Mouse (Mus musculus) lung, embryonic 16.5 days (tissue): ENCODE data around the gene Cpa3. TPM values are rescaled to one million over a fixed set of nuclear protein-coding genes. Genes with fewer than 3 reads are reported as not detected.

Source experiments
- ATAC-seq: fragments of 200-750 bp; cut with Nextera tagmentation; 2 replicates; pipeline ENCODE4 v1.8.0; 2017; ENCODE audit warnings: low read depth, mild to moderate bottlenecking, moderate library complexity
- H3K27ac ChIP-seq: fragments of 300-500 bp; sonication (generic); 2 replicates; pipeline ENCODE4 v1.5.1; 2014; ENCODE audit warnings: mild to moderate bottlenecking, control low read depth, low read length
- H3K27me3 ChIP-seq: fragments of 300-500 bp; sonication (generic); 2 replicates; pipeline ENCODE4 v1.6.1; 2014; ENCODE audit warnings: low read depth, low read length, mixed read lengths; ENCODE audit not compliant: control insufficient read depth, insufficient read depth
- H3K36me3 ChIP-seq: fragments of 300-500 bp; sonication (generic); 2 replicates; pipeline ENCODE4 v1.6.1; 2014; ENCODE audit warnings: low read length; ENCODE audit not compliant: control insufficient read depth, insufficient read depth
- H3K4me1 ChIP-seq: fragments of 300-500 bp; sonication (generic); replicated peaks from 2 replicates; pipeline ENCODE4 v1.6.1; 2014; ENCODE audit warnings: low read length, mixed read lengths; ENCODE audit not compliant: control insufficient read depth, insufficient read depth
- H3K4me2 ChIP-seq: fragments of 300-500 bp; sonication (generic); 2 replicates; pipeline ENCODE4 v1.6.1; 2014; ENCODE audit warnings: low read depth, low read length, control low read depth
- H3K4me3 ChIP-seq: fragments of 300-500 bp; sonication (generic); 2 replicates; pipeline ENCODE4 v1.5.1; 2014; ENCODE audit warnings: mild to moderate bottlenecking, low read length, control low read depth
- H3K9ac ChIP-seq: fragments of 300-500 bp; sonication (generic); 2 replicates; pipeline ENCODE4 v1.6.1; 2014; ENCODE audit warnings: low read length, control low read depth
- H3K9me3 ChIP-seq: fragments of 300-500 bp; sonication (generic); 2 replicates; pipeline ENCODE4 v1.6.1; 2016; ENCODE audit warnings: low read length; ENCODE audit not compliant: control insufficient read depth
- WGBS: fragments of 180-500 bp; shearing (Covaris S2); extraction: QIAGEN DNeasy Blood & Tissue Kit; methylation state at CpG from one replicate; pipeline ENCODE4 v1.1.7; 2014; 5-methylcytosine and 5-hydroxymethylcytosine counted together
- polyA plus RNA-seq: library from polyadenylated mRNA; unstranded; fragments of >200 nt; fragmentation: Nextera tagmentation; extraction: Ambion mirVana; gene quantifications from 2 replicates; pipeline ENCODE4 v1.2.1, GENCODE M21; 2015

Gene Cpa3
- polyA plus RNA-seq, 1 experiment from 2014 or later = 7.2 TPM

GRCm38 (mm10) chr3:20229027-20229426 lies 13.0 kb downstream of the Cpa3 start:
- H3K4me3 ChIP-seq = no peak overlapping the region
- H3K36me3 ChIP-seq = no peaks in the 10 kb centered on the region
- no peaks in the 10 kb centered on the region for H3K4me1 ChIP-seq
- H3K9ac ChIP-seq = no peak overlapping the region
- WGBS = 82% methylated on average over 1 of the region's 1 CpGs
- no peaks in the 10 kb centered on the region for H3K27me3 ChIP-seq
- no peak for ATAC-seq
- H3K4me2 ChIP-seq = no peak overlapping the region
- no peaks in the 10 kb centered on the region for H3K9me3 ChIP-seq
- H3K27ac ChIP-seq = no peak overlapping the region

DNA sequence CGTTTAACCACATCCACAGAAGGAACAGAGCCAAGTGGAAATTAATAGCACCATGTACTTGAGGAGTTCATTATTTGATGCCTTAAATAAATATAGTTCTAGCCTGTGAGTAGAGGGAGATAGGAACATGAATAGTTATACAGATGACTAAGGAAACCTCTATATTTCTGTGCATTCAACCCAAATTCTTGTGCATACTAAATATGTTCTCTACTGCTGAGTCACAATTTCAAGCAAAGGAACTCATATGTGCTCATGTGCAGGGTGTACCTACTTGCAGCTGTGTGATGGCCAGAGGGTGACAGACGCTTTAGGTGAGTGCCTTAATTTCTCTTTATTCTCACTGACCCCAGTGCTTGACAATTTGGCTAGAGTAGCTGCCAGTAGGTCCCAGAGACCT lies 16.6 kb downstream of the Cpa3 start:
- WGBS = 49% methylated on average over 2 of the region's 2 CpGs
- Histone ChIP-seq H3K36me3 (no peaks in the 10 kb centered on the region), H3K4me1 (no peaks in the 10 kb centered on the region)

GRCm38 (mm10) chr3:20222926-20223698 lies 18.9 kb downstream of the Cpa3 start:
- 71% methylated on average over 9 of the region's 9 CpGs for WGBS
- H3K9ac ChIP-seq = no peak overlapping the region
- no peak overlapping the region for H3K4me2 ChIP-seq
- ATAC-seq = no peak
- no peaks in the 10 kb centered on the region for H3K9me3 ChIP-seq
- H3K27me3 ChIP-seq = no peaks in the 10 kb centered on the region
- H3K27ac ChIP-seq = no peak overlapping the region
- no peak overlapping the region for H3K4me3 ChIP-seq
- no peaks in the 10 kb centered on the region for H3K36me3 ChIP-seq
- no peaks in the 10 kb centered on the region for H3K4me1 ChIP-seq

More for the DNA sequence above, 16.6 kb downstream of the Cpa3 start:
- no peaks in the 10 kb centered on the region for H3K9me3 ChIP-seq
- no peaks in the 10 kb centered on the region for H3K27me3 ChIP-seq
- no peak overlapping the region for H3K4me2 ChIP-seq
- no peak overlapping the region for H3K27ac ChIP-seq
- H3K9ac ChIP-seq = no peak overlapping the region
- ATAC-seq = no peak
- no peak overlapping the region for H3K4me3 ChIP-seq

DNA sequence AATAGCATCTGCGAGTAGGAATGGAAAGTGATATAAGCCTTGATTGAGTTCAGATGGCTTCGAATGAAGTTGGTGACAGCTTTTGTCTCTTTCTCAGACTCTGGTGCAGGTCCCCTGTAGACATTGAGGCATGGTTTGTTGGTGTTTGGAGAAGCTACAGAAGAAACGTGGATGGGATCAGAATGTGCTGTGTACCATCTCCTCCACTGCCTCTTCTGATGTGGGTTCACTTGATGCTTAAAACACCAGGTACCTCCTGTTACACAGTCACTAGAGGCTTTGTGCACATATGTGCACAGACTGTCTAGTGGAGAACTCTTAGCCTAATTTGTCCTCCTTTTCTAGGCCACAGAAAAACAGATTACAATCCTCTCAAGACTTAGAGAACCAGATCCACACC lies 19.8 kb downstream of the Cpa3 start:
- Histone ChIP-seq H3K4me2 (no peak overlapping the region), H3K4me1 (no peaks in the 10 kb centered on the region), H3K9me3 (no peaks in the 10 kb centered on the region), H3K27me3 (no peaks in the 10 kb centered on the region), H3K27ac (no peak overlapping the region), H3K36me3 (no peaks in the 10 kb centered on the region), H3K4me3 (no peak overlapping the region), H3K9ac (no peak overlapping the region)
- WGBS = 64% methylated on average over 3 of the region's 3 CpGs
- ATAC-seq = no peak

DNA sequence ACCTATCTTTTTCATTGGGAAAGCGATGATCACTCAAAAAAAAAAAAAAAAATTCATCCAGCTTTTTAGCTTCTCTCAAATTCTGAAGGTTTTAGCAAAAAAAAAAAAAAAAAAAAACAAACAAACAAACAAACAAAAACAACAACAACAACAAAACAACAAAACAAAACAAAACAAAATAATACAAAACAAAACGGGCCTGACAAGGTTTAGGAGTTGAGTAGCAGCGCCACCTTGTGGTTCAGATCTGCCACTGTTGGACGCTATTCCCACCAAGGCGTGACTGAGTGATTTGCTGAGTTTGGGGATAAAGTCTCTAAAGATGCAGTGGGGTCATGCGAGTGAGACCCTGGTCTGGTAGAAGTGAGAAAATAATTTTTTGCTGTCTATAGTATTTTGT lies 43.1 kb downstream of the Cpa3 start:
- no peak for ATAC-seq
- H3K4me3 ChIP-seq = no peak overlapping the region
- no peak overlapping the region for H3K27ac ChIP-seq

GRCm38 (mm10) chr3:20197878-20198277 lies 44.1 kb downstream of the Cpa3 start:
- WGBS = 60% methylated on average over 10 of the region's 10 CpGs
- Histone ChIP-seq H3K4me2 (no peak overlapping the region), H3K27ac (no peak overlapping the region)

More for the DNA sequence above, 43.1 kb downstream of the Cpa3 start:
- no peaks in the 10 kb centered on the region for H3K36me3 ChIP-seq
- H3K9me3 ChIP-seq = no peaks in the 10 kb centered on the region
- H3K9ac ChIP-seq = no peak overlapping the region
- H3K4me1 ChIP-seq = 0 out of 2 replicates have a peak, but pooled peaks cover 7% of the 10 kb centered on the region
- H3K27me3 ChIP-seq = no peaks in the 10 kb centered on the region
- no peak overlapping the region for H3K4me2 ChIP-seq
- WGBS = 28% methylated on average over 6 of the region's 6 CpGs

GRCm38 (mm10) chr3:20188976-20189675 lies 52.9 kb downstream of the Cpa3 start:
- 20% methylated on average over 5 of the region's 5 CpGs for WGBS
- ATAC-seq = peak; percentile 97
- H3K4me3 ChIP-seq = no peak overlapping the region
- H3K9me3 ChIP-seq = no peaks in the 10 kb centered on the region
- no peak overlapping the region for H3K9ac ChIP-seq
- H3K4me1 ChIP-seq = no peaks in the 10 kb centered on the region
- H3K36me3 ChIP-seq = no peaks in the 10 kb centered on the region
- H3K27me3 ChIP-seq = no peaks in the 10 kb centered on the region
- H3K4me2 ChIP-seq = no peak overlapping the region
- no peak overlapping the region for H3K27ac ChIP-seq

More at GRCm38 (mm10) chr3:20197878-20198277, 44.1 kb downstream of the Cpa3 start:
- no peak overlapping the region for H3K4me3 ChIP-seq
- ATAC-seq = no peak
- H3K36me3 ChIP-seq = no peaks in the 10 kb centered on the region
- no peaks in the 10 kb centered on the region for H3K9me3 ChIP-seq
- 0 out of 2 replicates have a peak, but pooled peaks cover 7% of the 10 kb centered on the region for H3K4me1 ChIP-seq
- H3K9ac ChIP-seq = no peak overlapping the region
- H3K27me3 ChIP-seq = no peaks in the 10 kb centered on the region

DNA sequence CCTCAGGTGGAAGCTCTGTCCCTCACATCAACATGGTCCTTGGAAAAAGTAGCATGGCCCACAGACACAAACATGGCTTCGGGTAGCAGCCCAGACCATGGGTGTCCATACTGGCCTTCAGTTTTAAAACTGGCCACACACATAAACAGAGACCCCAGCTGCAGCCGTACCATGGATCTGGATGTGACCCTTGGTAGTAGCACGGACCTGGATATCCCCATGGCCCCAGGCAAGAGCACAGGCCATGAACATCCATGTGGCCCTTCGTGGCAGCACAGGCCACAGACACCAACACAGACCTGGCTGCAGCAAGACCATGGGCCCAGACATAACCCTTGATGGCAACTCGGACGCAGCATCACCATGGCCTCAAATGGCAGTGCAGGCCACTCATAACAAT lies 69.6 kb downstream of the Cpa3 start:
- Histone ChIP-seq H3K4me3 (no peak overlapping the region), H3K4me1 (no peaks in the 10 kb centered on the region), H3K9me3 (no peaks in the 10 kb centered on the region), H3K4me2 (no peak overlapping the region), H3K27me3 (no peaks in the 10 kb centered on the region), H3K27ac (no peak overlapping the region), H3K9ac (no peak overlapping the region), H3K36me3 (no peaks in the 10 kb centered on the region)
- 87% methylated on average over 6 of the region's 6 CpGs for WGBS
- no peak for ATAC-seq

DNA sequence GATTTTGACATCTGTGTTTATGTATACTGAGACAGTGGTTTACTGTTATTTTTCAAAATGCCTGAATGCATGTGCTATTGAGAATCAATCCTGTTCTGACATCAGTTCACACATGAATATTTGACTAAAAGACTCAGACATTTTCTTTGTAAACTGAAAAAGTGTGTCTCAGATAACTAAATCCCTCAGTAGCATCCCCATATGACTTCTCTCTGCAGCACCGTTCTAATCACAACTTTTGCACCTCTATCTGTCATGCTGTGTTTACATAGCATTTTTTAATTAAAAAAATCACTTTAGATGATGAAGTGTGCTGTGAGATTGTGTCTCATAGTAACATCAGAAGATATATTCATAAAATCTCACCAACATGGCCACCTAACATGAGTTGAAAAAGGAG lies 74.5 kb downstream of the Cpa3 start:
- peak; percentile 85 for ATAC-seq
- Histone ChIP-seq H3K4me3 (no peak overlapping the region), H3K36me3 (no peaks in the 10 kb centered on the region), H3K9me3 (no peaks in the 10 kb centered on the region), H3K4me2 (no peak overlapping the region), H3K27me3 (no peaks in the 10 kb centered on the region), H3K9ac (no peak overlapping the region), H3K27ac (no peak overlapping the region), H3K4me1 (no peaks in the 10 kb centered on the region)
- 27% methylated on average over 1 of the region's 1 CpGs for WGBS
